Mouse (Mus musculus) heart, embryonic 10.5 days (tissue): ENCODE data around the gene Prss53. TPM values are rescaled to one million over a fixed set of nuclear protein-coding genes. Genes with fewer than 3 reads are reported as not detected.
A peak's percentile ranks its signal among the peaks of the same experiment; 100 is the strongest.

Experiments
- DNase-seq: peaks from one replicate; pipeline ENCODE4 v3.0.0-alpha.2; 2017; ENCODE audit warnings: low spot score
- H3K27ac ChIP-seq: fragments of 300-500 bp; sonication (generic); 2 replicates; pipeline ENCODE4 v1.5.1; 2016; ENCODE audit warnings: mild to moderate bottlenecking
- H3K27me3 ChIP-seq: fragments of 300-500 bp; sonication (generic); 2 replicates; pipeline ENCODE4 v1.6.1; 2016; ENCODE audit warnings: mild to moderate bottlenecking; ENCODE audit not compliant: poor library complexity, insufficient read depth, severe bottlenecking
- H3K36me3 ChIP-seq: fragments of 300-500 bp; sonication (generic); 2 replicates; pipeline ENCODE4 v1.6.1; 2016; ENCODE audit warnings: mild to moderate bottlenecking, moderate library complexity
- H3K4me1 ChIP-seq: fragments of 300-500 bp; sonication (generic); 2 replicates; pipeline ENCODE4 v1.6.1; 2016; ENCODE audit warnings: mild to moderate bottlenecking
- H3K4me3 ChIP-seq: fragments of 300-500 bp; sonication (generic); 2 replicates; pipeline ENCODE4 v1.5.1; 2016; ENCODE audit warnings: mild to moderate bottlenecking, moderate library complexity
- H3K9me3 ChIP-seq: fragments of 300-500 bp; sonication (generic); 2 replicates; pipeline ENCODE4 v1.6.1; 2016; ENCODE audit warnings: mild to moderate bottlenecking, moderate library complexity
- WGBS: fragments of 180-500 bp; shearing (Covaris S2); methylation state at CpG from one replicate; pipeline ENCODE4 v1.1.7; 2016; 5-methylcytosine and 5-hydroxymethylcytosine counted together
- polyA plus RNA-seq: library from polyadenylated mRNA; unstranded; fragments of >200 nt; fragmentation: Nextera tagmentation; extraction: Ambion mirVana; gene quantifications from 2 replicates; pipeline ENCODE4 v1.2.1, GENCODE M21; 2016

The Prss53 gene
- polyA plus RNA-seq, 1 experiment from 2014 or later, result 1.2 TPM

- Histone ChIP-seq H3K36me3 (peaks cover 49% of the 10 kb centered on the region), H3K9me3 (no peaks in the 10 kb centered on the region), H3K4me3 (no peak overlapping the region), H3K27ac (no peak overlapping the region), H3K4me1 (peaks cover 23% of the 10 kb centered on the region), H3K27me3 (peaks cover 31% of the 10 kb centered on the region)
- DNase-seq, result no peak
- WGBS, result 91% methylated on average over 8 of the region's 8 CpGs
These were observed 35.3 kb upstream of the Prss53 start for GRCm38 (mm10) chr7:127926066-127926465.

DNA sequence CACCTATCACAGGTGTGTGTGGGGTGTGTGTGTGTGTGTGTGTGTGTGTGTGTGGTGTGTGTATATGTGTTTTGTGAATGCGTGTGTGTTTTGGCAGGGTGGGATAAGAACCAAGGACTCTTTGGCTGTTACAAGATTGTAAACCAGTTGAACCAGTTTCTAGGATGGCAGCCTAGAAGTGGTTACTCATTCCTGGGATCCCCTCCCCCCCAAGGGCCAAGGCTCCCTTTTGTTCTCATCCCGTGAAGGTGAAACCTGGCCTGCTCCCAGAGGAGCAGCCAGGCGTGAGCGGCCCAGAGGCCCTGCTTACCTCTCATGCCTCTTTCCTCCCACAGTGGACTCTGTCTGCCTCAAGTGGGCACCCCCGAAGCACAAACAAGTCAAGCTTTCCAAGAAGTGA lies 34.5 kb upstream of the Prss53 start:
- 73% methylated on average over 5 of the region's 5 CpGs for WGBS
- no peaks in the 10 kb centered on the region for H3K9me3 ChIP-seq
- H3K27me3 ChIP-seq, result peaks cover 25% of the 10 kb centered on the region
- peaks cover 56% of the 10 kb centered on the region for H3K36me3 ChIP-seq
- H3K27ac ChIP-seq, result no peak overlapping the region
- DNase-seq, result no peak
- no peak overlapping the region for H3K4me3 ChIP-seq
- H3K4me1 ChIP-seq, result peaks cover 22% of the 10 kb centered on the region

GRCm38 (mm10) chr7:127923714-127924113 lies 32.9 kb upstream of the Prss53 start:
- H3K36me3 ChIP-seq, result peaks cover 61% of the 10 kb centered on the region
- peaks cover 7% of the 10 kb centered on the region; the same call in 1 of the 2 replicates for H3K4me1 ChIP-seq
- no peak overlapping the region for H3K27ac ChIP-seq
- WGBS, result 88% methylated on average over 5 of the region's 5 CpGs
- DNase-seq, result no peak
- H3K9me3 ChIP-seq, result no peaks in the 10 kb centered on the region
- H3K4me3 ChIP-seq, result no peak overlapping the region
- H3K27me3 ChIP-seq, result peaks cover 10% of the 10 kb centered on the region

DNA sequence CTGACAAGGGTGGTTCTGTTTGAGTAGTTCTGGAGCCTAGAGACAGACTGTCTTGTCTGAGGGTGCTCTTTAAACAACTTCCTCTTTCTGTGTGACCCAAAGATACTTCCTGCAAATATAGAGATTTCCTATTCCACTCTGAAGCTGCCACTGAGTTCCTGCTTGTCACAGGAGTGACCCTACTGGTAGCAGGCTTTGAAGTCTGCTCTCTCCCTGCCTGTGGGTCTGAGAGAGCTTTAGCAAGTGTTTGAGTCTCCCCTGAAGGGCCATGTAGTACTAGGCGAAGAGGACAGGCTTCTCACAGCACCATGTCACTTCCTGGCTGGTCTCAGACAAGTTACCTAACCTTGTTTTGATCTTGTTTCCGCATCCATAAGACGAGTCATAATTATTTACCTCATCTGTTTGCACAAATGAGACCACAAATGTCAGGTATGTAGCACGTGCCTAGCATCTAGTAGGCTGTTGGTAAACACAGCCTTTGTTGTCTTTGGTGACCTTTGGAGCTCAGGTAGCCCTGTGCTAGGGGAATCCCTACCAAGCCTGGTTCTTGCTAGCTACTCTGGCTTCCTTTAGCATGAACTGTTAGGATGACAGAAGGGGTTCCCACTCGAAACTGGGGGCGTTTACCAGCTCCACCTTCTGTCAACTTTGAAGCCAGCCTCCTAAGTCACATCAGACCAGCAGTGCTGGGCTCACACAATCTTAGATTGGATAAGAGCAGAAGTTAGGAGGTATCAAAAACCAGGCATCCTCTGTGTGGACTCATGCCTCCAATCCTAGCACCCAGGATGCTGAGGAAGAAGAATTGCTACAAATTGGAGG lies 31.9 kb upstream of the Prss53 start:
- H3K27ac ChIP-seq, result no peak overlapping the region
- H3K9me3 ChIP-seq, result no peaks in the 10 kb centered on the region
- H3K36me3 ChIP-seq, result peaks cover 65% of the 10 kb centered on the region
- 0 out of 2 replicates have a peak, but pooled peaks cover 5% of the 10 kb centered on the region for H3K4me1 ChIP-seq
- H3K27me3 ChIP-seq, result peaks cover under 1% of the 10 kb centered on the region; the same call in 1 of the 2 replicates
- WGBS, result 79% methylated on average over 6 of the region's 6 CpGs
- DNase-seq, result no peak
- no peak overlapping the region for H3K4me3 ChIP-seq

GRCm38 (mm10) chr7:127921516-127921915 lies 30.7 kb upstream of the Prss53 start:
- Histone ChIP-seq H3K4me1 (0 out of 2 replicates have a peak, but pooled peaks cover 5% of the 10 kb centered on the region), H3K36me3 (peaks cover 68% of the 10 kb centered on the region), H3K4me3 (no peak overlapping the region), H3K27me3 (no peaks in the 10 kb centered on the region), H3K9me3 (no peaks in the 10 kb centered on the region), H3K27ac (no peak overlapping the region)
- no peak for DNase-seq
- 63% methylated on average over 8 of the region's 8 CpGs for WGBS

- Histone ChIP-seq H3K4me1 (0 out of 2 replicates have a peak, but pooled peaks cover 5% of the 10 kb centered on the region), H3K27ac (no peak overlapping the region), H3K36me3 (peaks cover 66% of the 10 kb centered on the region), H3K4me3 (no peak overlapping the region), H3K27me3 (no peaks in the 10 kb centered on the region), H3K9me3 (no peaks in the 10 kb centered on the region)
- DNase-seq, result no peak
- 71% methylated on average over 7 of the region's 7 CpGs for WGBS
These were observed 28.5 kb upstream of the Prss53 start for GRCm38 (mm10) chr7:127919290-127919689.

GRCm38 (mm10) chr7:127918203-127918602 lies 27.4 kb upstream of the Prss53 start:
- Histone ChIP-seq H3K27ac (no peak overlapping the region), H3K9me3 (no peaks in the 10 kb centered on the region), H3K36me3 (peaks cover 61% of the 10 kb centered on the region), H3K4me3 (no peak overlapping the region), H3K4me1 (peaks cover 2% of the 10 kb centered on the region), H3K27me3 (no peaks in the 10 kb centered on the region)
- no peak for DNase-seq
- WGBS, result 50% methylated on average over 3 of the region's 3 CpGs

DNA sequence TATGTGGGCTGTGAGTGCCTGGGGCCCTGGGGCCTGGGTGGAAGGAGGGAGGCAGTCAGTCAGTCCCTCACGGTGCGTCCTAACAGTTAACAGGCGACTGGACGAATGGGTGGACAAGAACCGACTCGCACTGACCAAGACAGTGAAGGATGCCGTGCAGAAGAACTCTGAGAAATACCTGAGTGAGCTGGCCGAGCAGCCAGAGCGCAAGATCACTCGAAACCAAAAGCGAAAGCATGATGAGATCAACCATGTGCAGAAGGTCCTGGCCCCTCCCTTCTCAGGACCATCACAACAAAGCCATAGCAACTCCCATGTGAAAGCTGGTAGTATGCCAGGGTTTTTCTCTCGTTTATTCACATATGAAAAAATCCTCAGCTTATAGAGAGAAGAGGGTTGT lies 24.5 kb upstream of the Prss53 start:
- no peak overlapping the region for H3K27ac ChIP-seq
- H3K4me1 ChIP-seq, result peaks cover 11% of the 10 kb centered on the region
- H3K27me3 ChIP-seq, result no peaks in the 10 kb centered on the region
- WGBS, result 91% methylated on average over 12 of the region's 12 CpGs
- H3K9me3 ChIP-seq, result no peaks in the 10 kb centered on the region
- no peak for DNase-seq
- H3K4me3 ChIP-seq, result no peak overlapping the region
- H3K36me3 ChIP-seq, result peaks cover 42% of the 10 kb centered on the region

- H3K9me3 ChIP-seq, result no peaks in the 10 kb centered on the region
- H3K4me3 ChIP-seq, result peak overlapping the region; percentile 90
- peak overlapping the region; percentile 91 for H3K27ac ChIP-seq
- peaks cover 11% of the 10 kb centered on the region for H3K4me1 ChIP-seq
- H3K36me3 ChIP-seq, result peaks cover 53% of the 10 kb centered on the region
- no peaks in the 10 kb centered on the region for H3K27me3 ChIP-seq
- 16% methylated on average over 4 of the region's 4 CpGs for WGBS
- DNase-seq, result no peak
These were observed 22.2 kb upstream of the Prss53 start for GRCm38 (mm10) chr7:127912938-127913337.

- DNase-seq, result peak; percentile 97
- no peaks in the 10 kb centered on the region for H3K27me3 ChIP-seq
- 1% methylated on average over 40 of the region's 40 CpGs for WGBS
- H3K4me3 ChIP-seq, result peak within 1 kb of the TSS; percentile 90
- H3K27ac ChIP-seq, result peak within 1 kb of the TSS; percentile 91
- H3K36me3 ChIP-seq, result peaks cover 55% of the 10 kb centered on the region
- H3K9me3 ChIP-seq, result no peaks in the 10 kb centered on the region
- H3K4me1 ChIP-seq, result peaks cover 11% of the 10 kb centered on the region
These were observed 21.6 kb upstream of the Prss53 start, which contains the start of gene Kat8 for GRCm38 (mm10) chr7:127912190-127912871. Gene Kat8 (plus strand): TSS chr7:127912516.

DNA sequence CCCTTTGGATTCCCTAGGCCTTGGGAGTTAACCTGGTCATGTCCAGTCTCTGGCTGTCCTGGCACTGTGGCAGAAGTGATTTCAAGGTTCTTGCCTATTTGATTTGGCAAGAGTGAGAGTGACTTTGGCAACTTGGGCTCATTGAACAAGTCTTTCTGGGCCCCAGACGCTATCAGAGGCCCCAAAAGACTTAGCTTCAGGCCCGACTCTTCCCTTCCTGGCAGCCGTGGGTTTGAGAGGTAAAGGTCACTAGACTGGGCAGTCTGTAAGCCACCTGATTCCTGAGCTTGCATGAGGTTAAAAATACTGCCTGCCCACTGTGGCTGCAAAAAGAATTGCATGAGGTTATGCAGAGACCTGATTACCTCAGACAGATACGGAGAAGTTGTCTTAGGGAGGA lies 17.9 kb upstream of the Prss53 start:
- Histone ChIP-seq H3K36me3 (peaks cover 50% of the 10 kb centered on the region), H3K27ac (no peak overlapping the region), H3K4me3 (no peak overlapping the region), H3K27me3 (no peaks in the 10 kb centered on the region), H3K9me3 (no peaks in the 10 kb centered on the region), H3K4me1 (peaks cover 22% of the 10 kb centered on the region)
- WGBS, result 83% methylated on average over 4 of the region's 4 CpGs
- DNase-seq, result no peak

DNA sequence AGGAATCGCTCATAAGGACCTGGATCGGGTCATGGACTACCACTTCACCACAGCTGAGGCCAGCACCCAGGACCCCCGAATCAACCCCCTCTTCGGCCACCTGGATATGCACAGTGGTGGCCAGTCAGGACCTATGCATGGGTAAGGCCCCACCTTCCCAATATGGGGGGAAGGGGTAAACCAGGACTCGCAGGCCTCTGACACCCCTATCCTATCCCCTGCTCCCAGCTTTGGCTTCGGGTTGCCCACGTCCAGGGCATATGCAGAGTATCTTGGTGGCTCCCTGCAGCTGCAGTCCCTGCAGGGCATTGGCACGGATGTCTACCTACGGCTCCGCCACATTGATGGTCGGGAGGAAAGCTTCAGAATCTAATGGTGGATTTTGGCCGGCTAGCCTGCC lies 17.2 kb upstream of the Prss53 start:
- DNase-seq, result no peak
- no peaks in the 10 kb centered on the region for H3K9me3 ChIP-seq
- peaks cover 18% of the 10 kb centered on the region for H3K4me1 ChIP-seq
- no peak overlapping the region for H3K4me3 ChIP-seq
- H3K36me3 ChIP-seq, result peaks cover 50% of the 10 kb centered on the region
- 95% methylated on average over 12 of the region's 12 CpGs for WGBS
- H3K27ac ChIP-seq, result no peak overlapping the region
- H3K27me3 ChIP-seq, result no peaks in the 10 kb centered on the region
